Mouse (Mus musculus) telencephalon, adult 2 months (tissue): ENCODE data around the gene Bcas2.

ENCODE experiments used
- DNase-seq: peaks from one replicate; pipeline ENCODE4 v3.0.0-alpha.2; 2011; ENCODE audit warnings: low read depth, low spot score

Bcas2 gene

GRCm38 (mm10) chr3:103171505-103172267 is at the start of gene Bcas2:
Bcas2 (plus strand) TSS chr3:103171655.
- DNase-seq = peak; percentile 95

DNA sequence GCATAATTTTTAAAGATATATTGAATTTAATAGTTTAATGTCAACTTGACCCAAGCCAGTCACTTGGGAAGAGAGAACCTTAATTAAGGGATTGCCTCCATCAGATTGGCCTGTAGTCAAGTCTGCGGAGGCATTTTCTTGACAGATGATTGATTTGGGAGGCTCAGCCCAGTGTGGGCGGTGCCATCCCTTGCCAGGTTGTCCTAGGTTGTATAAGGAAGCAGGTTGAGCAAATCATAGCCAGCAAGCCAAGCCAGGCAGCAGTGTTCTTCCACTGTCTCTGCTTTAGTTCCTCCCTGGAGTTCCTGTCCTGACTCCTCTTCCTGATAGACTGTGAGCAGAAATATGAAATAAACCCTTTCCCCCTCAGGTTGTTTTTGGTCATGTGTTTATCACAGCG is 47.8 kb upstream of the Bcas2 start:
- no peak for DNase-seq

DNA sequence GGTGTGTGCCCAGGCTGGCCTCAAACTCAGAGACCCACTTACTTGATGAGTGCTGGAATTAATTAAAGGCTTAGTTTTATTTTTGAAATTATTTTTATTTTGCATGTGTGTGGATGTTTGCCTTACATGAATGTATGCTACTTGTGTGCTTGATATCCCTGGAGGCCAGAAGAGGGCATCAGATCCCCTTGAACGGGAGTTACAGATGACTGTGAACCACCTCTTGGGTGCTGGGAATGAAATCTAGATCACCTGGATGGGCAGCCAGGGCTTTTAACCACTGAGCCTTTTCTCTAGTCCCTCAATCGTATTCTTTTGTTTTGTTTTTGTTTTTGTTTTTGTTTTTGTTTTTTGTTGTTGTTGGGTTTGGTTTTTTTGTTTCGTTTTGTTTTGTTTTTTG is 45.3 kb upstream of the Bcas2 start:
- DNase-seq = no peak

DNA sequence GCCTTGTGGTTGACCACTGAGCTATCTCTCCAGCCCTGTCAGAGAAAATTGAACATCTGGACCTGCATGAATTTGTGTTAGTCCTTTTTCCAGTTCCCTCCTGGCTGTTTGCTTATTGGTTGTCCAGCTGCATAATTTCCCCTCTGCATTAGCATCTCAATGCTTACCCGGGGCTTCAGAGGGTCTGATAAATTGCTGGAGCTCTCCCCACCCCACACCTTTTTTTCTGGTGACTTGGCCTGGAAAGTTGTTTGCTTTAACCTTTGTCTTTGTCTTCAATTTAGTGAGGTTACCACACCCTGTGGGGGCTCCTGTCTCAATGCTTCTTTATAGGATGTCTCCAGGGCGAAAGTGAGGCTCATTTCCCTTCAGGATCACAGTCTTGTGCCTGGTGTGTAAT is 44.3 kb upstream of the Bcas2 start:
- DNase-seq = no peak

GRCm38 (mm10) chr3:103127721-103128120 is 43.7 kb upstream of the Bcas2 start:
- DNase-seq = no peak

DNA sequence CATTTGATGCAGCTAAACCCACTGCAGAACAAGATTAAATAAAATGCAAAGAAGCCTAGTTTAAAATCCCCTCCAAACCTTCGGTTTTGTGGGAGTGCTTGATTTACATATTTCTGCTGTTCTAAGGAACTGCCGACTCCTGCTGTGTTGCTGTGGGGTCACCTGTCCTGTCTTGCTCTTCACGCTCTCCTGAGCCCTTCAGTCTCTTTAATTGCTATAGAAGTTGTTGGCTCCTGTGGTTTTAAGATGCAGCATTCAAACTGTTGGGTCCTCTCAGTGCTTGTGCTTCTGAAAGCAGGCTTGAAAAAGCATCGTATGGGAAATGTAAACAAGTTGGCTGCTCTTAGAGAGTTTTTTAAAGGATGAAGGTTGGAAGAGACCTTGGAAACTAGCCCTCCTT is 43.2 kb upstream of the Bcas2 start:
- no peak for DNase-seq

DNA sequence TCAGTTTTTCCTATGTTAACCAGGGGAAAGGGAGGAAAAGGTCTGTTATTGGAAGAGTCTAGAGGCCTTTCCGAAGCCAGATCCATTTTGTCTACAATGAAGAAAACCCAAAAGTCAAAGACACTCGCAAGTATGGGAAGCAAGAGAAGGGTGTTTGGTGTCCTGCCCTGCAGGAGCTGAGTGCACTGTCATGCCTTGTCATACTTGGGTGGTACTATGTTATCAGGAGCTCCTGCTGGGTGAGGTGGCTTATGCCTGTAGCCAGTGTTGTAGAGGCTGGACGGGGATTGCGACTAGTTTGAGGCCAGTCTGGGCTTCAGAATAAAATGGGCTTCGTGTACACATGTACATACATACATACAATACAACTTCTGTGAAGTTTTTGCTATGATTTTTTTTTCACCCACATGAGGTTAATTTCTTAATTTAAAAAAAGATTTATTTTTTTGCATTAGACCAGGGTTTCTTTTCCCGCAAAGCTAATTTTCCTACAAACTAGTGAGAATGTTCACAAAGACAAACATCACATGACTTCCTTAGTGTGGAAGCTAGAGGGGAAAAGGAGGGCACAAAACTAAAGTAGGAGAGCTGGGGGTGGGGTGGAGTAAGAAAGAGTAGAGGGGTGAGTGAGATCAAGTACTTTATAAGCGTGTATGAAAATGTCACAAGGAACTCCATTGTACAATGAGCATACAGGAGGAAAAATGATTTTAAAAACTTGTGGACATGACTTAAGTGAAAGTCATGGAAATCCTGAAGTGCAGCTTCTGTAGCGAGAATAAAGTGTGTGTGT is 41.9 kb upstream of the Bcas2 start:
- no peak for DNase-seq

DNA sequence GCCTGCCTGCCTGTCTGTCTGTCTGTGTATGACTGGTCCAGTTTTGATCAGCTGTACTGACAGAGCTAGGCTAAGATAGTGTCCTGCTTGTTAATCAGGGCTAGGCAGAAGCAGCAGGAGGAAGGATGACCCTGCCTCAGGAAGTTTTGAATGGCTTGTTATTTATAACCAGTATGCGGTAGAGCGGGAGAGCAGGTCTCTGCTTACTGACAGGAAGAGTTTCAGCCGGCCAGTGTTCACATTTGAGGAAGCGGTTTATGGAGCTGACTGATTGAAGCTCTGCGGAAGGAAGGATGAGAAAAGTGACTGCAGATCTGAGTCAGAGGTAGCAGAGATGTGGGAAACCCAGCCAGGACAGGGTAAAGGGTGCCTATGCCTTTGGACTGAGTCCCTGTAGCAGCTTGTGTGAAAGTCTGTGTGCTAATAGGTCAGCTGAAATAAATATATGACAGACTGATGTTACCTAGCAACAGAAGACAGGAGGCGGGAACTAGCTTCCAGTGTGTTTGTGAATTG is 41.2 kb upstream of the Bcas2 start:
- peak; percentile 42 for DNase-seq

DNA sequence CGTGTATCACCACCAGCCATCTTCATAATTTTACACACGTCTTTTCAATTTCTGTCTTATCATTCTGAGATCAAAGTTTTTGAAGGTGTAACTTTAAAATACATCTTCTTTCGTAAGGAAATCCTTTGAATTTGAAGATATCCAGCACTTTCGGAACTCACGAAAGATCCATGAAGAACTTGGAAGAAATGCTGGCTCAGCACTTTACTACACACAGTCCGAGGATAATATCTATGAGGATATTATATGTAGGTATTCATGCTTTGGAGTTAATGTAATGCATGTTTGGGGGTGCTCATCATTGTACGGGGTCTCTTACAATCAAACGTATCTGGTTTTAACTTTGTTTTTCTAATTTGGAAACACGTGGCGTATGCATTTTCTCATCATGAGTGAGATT is 38.4 kb upstream of the Bcas2 start:
- DNase-seq = no peak

GRCm38 (mm10) chr3:103136414-103137077 is 34.9 kb upstream of the Bcas2 start:
- DNase-seq = no peak

- DNase-seq = no peak
Measured at GRCm38 (mm10) chr3:103139047-103139446, 32.4 kb upstream of the Bcas2 start.

DNA sequence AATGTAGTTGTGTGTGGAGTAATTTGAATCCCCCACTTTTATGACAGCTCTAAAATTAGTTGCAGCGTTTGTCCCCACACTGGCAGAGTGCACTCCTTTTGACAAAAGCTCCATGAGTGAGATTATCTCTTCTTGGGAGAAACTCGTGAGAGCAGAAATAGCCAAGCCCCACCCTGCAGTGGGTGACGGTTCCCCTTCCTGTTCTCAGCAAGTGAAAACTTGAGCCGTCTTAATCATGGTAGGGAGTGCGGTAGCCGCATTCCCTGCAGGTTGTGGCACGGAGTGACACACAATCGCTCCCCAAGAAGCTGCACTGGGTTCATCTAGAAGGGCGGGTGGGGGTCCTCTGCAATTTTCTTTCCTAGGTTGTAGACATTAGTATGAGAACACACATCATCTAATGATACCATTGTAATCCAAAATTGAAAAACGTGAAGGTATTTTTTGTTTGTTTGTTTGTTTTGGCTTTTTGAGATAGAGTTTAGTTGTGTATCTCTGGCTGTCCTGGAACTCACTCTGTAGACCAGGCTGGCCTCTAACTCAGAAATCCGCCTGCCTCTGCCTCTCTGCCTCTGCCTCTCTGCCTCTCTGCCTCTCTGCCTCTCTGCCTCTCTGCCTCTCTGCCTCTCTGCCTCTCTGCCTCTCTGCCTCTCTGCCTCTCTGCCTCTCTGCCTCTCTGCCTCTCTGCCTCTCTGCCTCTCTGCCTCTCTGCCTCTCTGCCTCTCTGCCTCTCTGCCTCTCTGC is 31.2 kb upstream of the Bcas2 start:
- peak; percentile 16 for DNase-seq

GRCm38 (mm10) chr3:103141287-103141686 is 30.2 kb upstream of the Bcas2 start:
- DNase-seq = no peak

GRCm38 (mm10) chr3:103142366-103142765 is 29.1 kb upstream of the Bcas2 start:
- no peak for DNase-seq

GRCm38 (mm10) chr3:103145336-103145735 is 26.1 kb upstream of the Bcas2 start:
- no peak for DNase-seq

DNA sequence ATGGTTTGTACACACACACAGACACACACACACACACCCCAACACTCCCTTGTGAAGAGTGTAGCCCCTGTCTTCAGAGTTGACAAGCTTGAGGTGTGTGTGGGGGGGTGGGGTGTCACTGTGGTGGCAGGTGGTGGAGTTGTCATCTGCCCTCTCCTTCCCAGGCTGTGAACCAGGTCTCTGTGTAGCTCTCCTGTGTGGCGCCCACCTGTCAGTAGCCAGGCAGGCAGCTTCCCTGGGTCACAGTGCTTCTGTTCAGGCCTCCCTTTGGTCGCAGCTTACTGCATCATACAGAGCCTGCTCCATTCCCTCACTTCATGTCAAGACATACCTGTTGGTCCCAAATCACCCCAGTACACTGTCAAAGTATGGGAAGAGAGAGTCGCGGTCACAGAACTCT is 25.7 kb upstream of the Bcas2 start:
- DNase-seq = no peak

- DNase-seq = no peak
Measured at GRCm38 (mm10) chr3:103146330-103147166, 24.9 kb upstream of the Bcas2 start.

DNA sequence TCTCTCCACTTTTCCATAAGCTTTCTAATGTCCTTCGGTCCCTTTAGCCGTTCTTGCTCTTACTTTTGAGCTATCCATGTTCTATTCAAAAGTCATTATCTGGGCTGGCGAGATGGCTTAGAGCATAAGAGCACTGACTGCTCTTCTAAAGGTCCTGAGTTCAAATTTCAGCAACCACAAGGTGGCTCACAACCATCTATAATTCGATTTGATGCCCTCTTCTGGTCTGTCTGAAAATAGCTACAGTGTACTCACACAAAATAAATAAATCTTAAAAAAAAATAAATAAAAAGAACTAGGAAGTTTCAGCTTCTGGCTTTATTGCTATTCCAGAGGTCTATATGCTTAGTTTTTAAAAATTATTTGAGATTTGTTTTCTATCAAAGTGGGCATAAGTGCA is 23.7 kb upstream of the Bcas2 start:
- DNase-seq = no peak

- no peak for DNase-seq
Measured at GRCm38 (mm10) chr3:103148941-103149340, 22.5 kb upstream of the Bcas2 start.

- no peak for DNase-seq
Measured at GRCm38 (mm10) chr3:103153761-103154160, 17.7 kb upstream of the Bcas2 start.
